Mouse (Mus musculus): ENCODE results near the gene Spata13. TPM values are rescaled to one million over a fixed set of nuclear protein-coding genes. Genes with fewer than 3 reads are reported as not detected.

Spata13 gene
- polyA plus RNA-seq, 1 experiment from 2014 or later: 13.4 TPM

Other genes with a start within 250 kb of the Spata13 start
- gene C1qtnf9, start 134.1 kb downstream of the Spata13 start, polyA plus RNA-seq (2015; fragmentation: Nextera tagmentation; extraction: Ambion mirVana): 0.36 and 0.60 TPM in 2 replicates
- 24.5 and 27.4 TPM in 2 replicates for gene Mipep, start 150.6 kb downstream of the Spata13 start, polyA plus RNA-seq (2015; fragmentation: Nextera tagmentation; extraction: Ambion mirVana)